Comparison of ENCODE assay signal across 9 mouse cellular contexts in genomic region chr9:116091921-116092320, GRCm38 (mm10).
DNase-seq lines count a peak whose midpoint lies in the region; ATAC-seq and TF ChIP-seq lines count a peak whose summit lies in the region.
"Had no signal": no experiment of that assay in that cellular context is flagged by ENCODE, and none has a peak within 500 bp of the region (broad histone marks: within the 10 kb centered on the region; RNA-seq: fewer than 3 reads in every experiment).

No protein-coding gene starts in this region.

- no peak for TF ChIP-seq CTCF in liver, adult 2 months (IDR thresholded peaks at IDR 0.05; ENCODE audit: low read depth, low read length)

- H3K9me3 ChIP-seq in liver, embryonic 12.5 days (replicated peaks): no peaks in the 10 kb centered on the region
- no peaks in the 10 kb centered on the region for H3K9me3 ChIP-seq in neural tube, embryonic 14.5 days (ENCODE audit: control insufficient read depth, low read length)

- no peaks in the 10 kb centered on the region for H3K27me3 ChIP-seq in liver, adult 2 months (ENCODE audit: control insufficient read depth, insufficient read depth, low read length)
- H3K27me3 ChIP-seq in liver, embryonic 12.5 days (replicated peaks): no peaks in the 10 kb centered on the region
- no peaks in the 10 kb centered on the region for H3K27me3 ChIP-seq in neural tube, embryonic 14.5 days (ENCODE audit: control insufficient read depth, insufficient read depth, low read length)

- no peak overlapping the region for H3K4me2 ChIP-seq in liver, embryonic 12.5 days
- H3K4me2 ChIP-seq in neural tube, embryonic 14.5 days (ENCODE audit: low read depth, low read length): no peak overlapping the region

- WGBS in liver, adult 2 months: 51% methylated on average over 5 of the region's 5 CpGs
- 66% methylated on average over 5 of the region's 5 CpGs for WGBS in liver, embryonic 12.5 days (ENCODE audit: insufficient replicate concordance)
- 62% methylated on average over 5 of the region's 5 CpGs for WGBS in neural tube, embryonic 14.5 days

- no peak overlapping the region for H3K9ac ChIP-seq in liver, adult 2 months (ENCODE audit: low read depth, low read length)
- H3K9ac ChIP-seq in liver, embryonic 12.5 days: no peak overlapping the region
- H3K9ac ChIP-seq in neural tube, embryonic 14.5 days (replicated peaks; ENCODE audit: low read depth, low read length): no peak overlapping the region

- no peak overlapping the region for H3K27ac ChIP-seq in liver, adult 2 months (replicated peaks; ENCODE audit: insufficient read depth, low read depth, low read length)
- H3K27ac ChIP-seq in liver, embryonic 12.5 days: no peak overlapping the region; the same call in 1 of the 2 replicates
- H3K27ac ChIP-seq in neural tube, embryonic 14.5 days (ENCODE audit: low read depth, low read length): peak overlapping the region; percentile 41; the same call in 1 of the 2 replicates

- H3K4me1 ChIP-seq in liver, adult 2 months (ENCODE audit: control insufficient read depth, insufficient read depth, low read length): peaks cover 12% of the 10 kb centered on the region
- H3K4me1 ChIP-seq in liver, embryonic 12.5 days: peaks cover 6% of the 10 kb centered on the region
- no peaks in the 10 kb centered on the region for H3K4me1 ChIP-seq in neural tube, embryonic 14.5 days (ENCODE audit: control insufficient read depth, insufficient read depth, low read length)

- H3K4me3 ChIP-seq in liver, adult 2 months (ENCODE audit: insufficient read depth, low read depth, low read length): no peak overlapping the region
- H3K4me3 ChIP-seq in liver, embryonic 12.5 days: no peak overlapping the region
- H3K4me3 ChIP-seq in neural tube, embryonic 14.5 days (ENCODE audit: low read depth, low read length): no peak overlapping the region

- H3K79me2 ChIP-seq in liver, adult 2 months (ENCODE audit: control insufficient read depth, insufficient read depth, low read length): no peaks in the 10 kb centered on the region

- peak; percentile 48 for DNase-seq in liver, adult 2 months (ENCODE audit: extremely low read depth, low read depth, low spot score)
- DNase-seq in brain, adult 2 months (ENCODE audit: low read depth, low spot score): peak; percentile 22
- peak; percentile 85 for DNase-seq in kidney, adult 9 months
- DNase-seq in layer of hippocampus, adult 9-10 months (ENCODE audit: low spot score): no peak
- DNase-seq: midbrain, embryonic 14.5 days had no signal

- TF ChIP-seq POLR2A in liver, adult 2 months (IDR thresholded peaks at IDR 0.05; ENCODE audit: extremely low read depth, insufficient read depth, low read length): no peak

- no peak for ATAC-seq in liver, embryonic 12.5 days
- ATAC-seq in neural tube, embryonic 14.5 days (ENCODE audit: low read depth): no peak
- ATAC-seq in erythroid progenitor cell, adult 5-6 weeks (replicated peaks; ENCODE audit: low FRiP score, poor library complexity, severe bottlenecking): no peak
- ATAC-seq in megakaryocyte-erythroid progenitor cell, adult 5-6 weeks (replicated peaks; ENCODE audit: low FRiP score, low TSS enrichment, poor library complexity, severe bottlenecking): no peak

- peaks cover 5% of the 10 kb centered on the region; the same call in 1 of the 2 replicates for H3K36me3 ChIP-seq in liver, adult 2 months (ENCODE audit: control insufficient read depth, insufficient read depth, low read length)
- H3K36me3 ChIP-seq in liver, embryonic 12.5 days: peaks cover 22% of the 10 kb centered on the region
- H3K36me3 ChIP-seq in neural tube, embryonic 14.5 days (ENCODE audit: control insufficient read depth, insufficient read depth, low read length): no peaks in the 10 kb centered on the region
